Mouse (Mus musculus): ENCODE results near the gene Apbb2.

Apbb2 gene

GRCm38 (mm10) chr5:66351836-66352390, 266.7 kb downstream of the Apbb2 start:
- in situ Hi-C loops (cut with MboI; ENCODE audit: low sequenced_read_pairs): no loop called here

- in situ Hi-C loops (cut with MboI; ENCODE audit: low sequenced_read_pairs): no loop called here
These were observed 267.5 kb downstream of the Apbb2 start for GRCm38 (mm10) chr5:66351064-66351463.

GRCm38 (mm10) chr5:66350611-66351010, 268.0 kb downstream of the Apbb2 start:
- in situ Hi-C loops (cut with MboI; ENCODE audit: low sequenced_read_pairs): no loop called here

- in situ Hi-C loops (cut with MboI; ENCODE audit: low sequenced_read_pairs): no loop called here
These were observed 270.2 kb downstream of the Apbb2 start for GRCm38 (mm10) chr5:66348421-66348820.

- in situ Hi-C loops (cut with MboI; ENCODE audit: low sequenced_read_pairs): no loop called here
These were observed 271.8 kb downstream of the Apbb2 start for GRCm38 (mm10) chr5:66346756-66347155.

GRCm38 (mm10) chr5:66345140-66345539, 273.4 kb downstream of the Apbb2 start:
- in situ Hi-C loops (cut with MboI; ENCODE audit: low sequenced_read_pairs): no loop called here

- in situ Hi-C loops (cut with MboI; ENCODE audit: low sequenced_read_pairs): no loop called here
These were observed 274.4 kb downstream of the Apbb2 start for GRCm38 (mm10) chr5:66344182-66344581.

GRCm38 (mm10) chr5:66342285-66342684, 276.3 kb downstream of the Apbb2 start:
- in situ Hi-C loops (cut with MboI; ENCODE audit: low sequenced_read_pairs): no loop called here

- in situ Hi-C loops (cut with MboI; ENCODE audit: low sequenced_read_pairs): no loop called here
These were observed 276.7 kb downstream of the Apbb2 start for GRCm38 (mm10) chr5:66341848-66342247.

GRCm38 (mm10) chr5:66340356-66341102, 278.1 kb downstream of the Apbb2 start:
- in situ Hi-C loops (cut with MboI; ENCODE audit: low sequenced_read_pairs): no loop called here

GRCm38 (mm10) chr5:66338583-66338982, 280.0 kb downstream of the Apbb2 start:
- in situ Hi-C loops (cut with MboI; ENCODE audit: low sequenced_read_pairs): no loop called here

GRCm38 (mm10) chr5:66337969-66338345, 280.6 kb downstream of the Apbb2 start:
- in situ Hi-C loops (cut with MboI; ENCODE audit: low sequenced_read_pairs): no loop called here

GRCm38 (mm10) chr5:66337025-66337968, 281.3 kb downstream of the Apbb2 start:
- in situ Hi-C loops (cut with MboI; ENCODE audit: low sequenced_read_pairs): no loop called here

GRCm38 (mm10) chr5:66330806-66331205, 287.8 kb downstream of the Apbb2 start:
- in situ Hi-C loops (cut with MboI; ENCODE audit: low sequenced_read_pairs): no loop called here

- in situ Hi-C loops (cut with MboI; ENCODE audit: low sequenced_read_pairs): no loop called here
These were observed 289.8 kb downstream of the Apbb2 start for GRCm38 (mm10) chr5:66328766-66329165.

GRCm38 (mm10) chr5:66327949-66328726, 290.4 kb downstream of the Apbb2 start:
- in situ Hi-C loops (cut with MboI; ENCODE audit: low sequenced_read_pairs): no loop called here

GRCm38 (mm10) chr5:66326395-66326794, 292.2 kb downstream of the Apbb2 start:
- in situ Hi-C loops (cut with MboI; ENCODE audit: low sequenced_read_pairs): no loop called here

- in situ Hi-C loops (cut with MboI; ENCODE audit: low sequenced_read_pairs): no loop called here
These were observed 295.0 kb downstream of the Apbb2 start for GRCm38 (mm10) chr5:66323603-66324002.

GRCm38 (mm10) chr5:66323131-66323530, 295.5 kb downstream of the Apbb2 start:
- in situ Hi-C loops (cut with MboI; ENCODE audit: low sequenced_read_pairs): no loop called here

- in situ Hi-C loops (cut with MboI; ENCODE audit: low sequenced_read_pairs): no loop called here
These were observed 298.7 kb downstream of the Apbb2 start for GRCm38 (mm10) chr5:66319827-66320404.
